Mouse (Mus musculus): ENCODE results near the gene Inpp5b.

DNA sequence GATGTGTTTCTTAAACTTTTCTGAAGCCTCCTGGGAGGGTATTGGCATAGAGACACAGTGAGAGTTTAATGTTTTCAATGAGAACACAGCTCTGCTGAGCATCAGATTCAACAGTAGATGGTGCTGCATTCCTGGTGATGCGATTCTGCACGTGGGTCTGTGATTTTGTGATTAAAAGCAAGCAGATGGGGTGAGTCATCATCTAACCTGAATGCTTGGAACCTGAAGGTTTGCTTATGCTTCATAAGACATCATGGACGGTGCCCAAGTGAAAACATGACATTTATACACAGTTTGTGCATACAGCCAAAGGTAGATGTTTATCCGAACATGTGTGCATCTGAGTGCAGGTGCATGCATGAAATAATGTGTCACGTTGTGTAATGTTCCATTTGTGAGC lies 29.0 kb downstream of the Inpp5b start:
- no peak for TF ChIP-seq CTCF (IDR thresholded peaks at IDR 0.05; ENCODE audit: borderline replicate concordance, insufficient read depth, low read length)
- TF ChIP-seq POLR2A (IDR thresholded peaks at IDR 0.05; ENCODE audit: low read depth, low read length): no peak
